Mouse (Mus musculus): ENCODE measurements around the gene Rnft1.

- TF ChIP-seq POLR2A (IDR thresholded peaks at IDR 0.05; ENCODE audit: low read depth, low read length) (no peak), CTCF (conservative IDR thresholded peaks at IDR 0.05; ENCODE audit: insufficient read depth, insufficient read length, low read depth, low read length) (no peak)
Observed at GRCm38 (mm10) chr11:86468971-86469370, 15.5 kb upstream of the Rnft1 start.

All from kidney, adult 2 months (tissue).